ENCODE assay signal across 12 mouse cellular contexts in genomic region chr4:88781831-88782230, GRCm38 (mm10). TPM values are rescaled to one million over a fixed set of nuclear protein-coding genes. Genes with fewer than 3 reads are reported as not detected.
DNase-seq lines count a peak whose midpoint lies in the region; ATAC-seq and TF ChIP-seq lines count a peak whose summit lies in the region.
"Not testable (repeated sequence)": the region's sequence is repeated elsewhere in the genome, so short reads cannot be mapped to it uniquely, and the experiment has no call there.
"Had no signal": no experiment of that assay in that cellular context is flagged by ENCODE, and none has a peak within 500 bp of the region (broad histone marks: within the 10 kb centered on the region; RNA-seq: fewer than 3 reads in every experiment).

Gene Ifnz (plus strand): TSS chr4:88782131.

- H3K4me2 ChIP-seq in embryonic facial prominence, embryonic 14.5 days (ENCODE audit: low read depth, low read length) = peak within 1 kb of the TSS; percentile 36; the same call in 1 of the 2 replicates
- H3K4me2 ChIP-seq in hindbrain, embryonic 11.5 days (replicated peaks; ENCODE audit: low read depth, low read length) = peak within 1 kb of the TSS; percentile 28; the same call in 1 of the 2 replicates
- H3K4me2 ChIP-seq in intestine, postnatal 0 days (replicated peaks; ENCODE audit: low read depth) = peak within 1 kb of the TSS; percentile 51
- H3K4me2 ChIP-seq in limb, embryonic 15.5 days = peak within 1 kb of the TSS; percentile 34
- peak within 1 kb of the TSS; percentile 51 for H3K4me2 ChIP-seq in lung, embryonic 15.5 days
- H3K4me2 ChIP-seq in midbrain, embryonic 16.5 days (ENCODE audit: low read length) = peak within 1 kb of the TSS; percentile 36; the same call in 1 of the 2 replicates
- H3K4me2 ChIP-seq in stomach, postnatal 0 days (replicated peaks; ENCODE audit: low read depth) = 0 out of 2 replicates have a peak within 1 kb of the TSS, but pooled peaks have one; percentile 29

- TF ChIP-seq CTCF in gastrocnemius, adult 2 months (IDR thresholded peaks at IDR 0.05); intestine, postnatal 0 days (IDR thresholded peaks at IDR 0.05; ENCODE audit: low read depth); stomach, postnatal 0 days (IDR thresholded peaks at IDR 0.05; ENCODE audit: low read depth): not testable (repeated sequence)

- not testable (repeated sequence) for H3K36me3 ChIP-seq in embryonic facial prominence, embryonic 14.5 days (ENCODE audit: control insufficient read depth, insufficient read depth, low read length); hindbrain, embryonic 11.5 days (ENCODE audit: control insufficient read depth, insufficient read depth, low read length); intestine, postnatal 0 days (ENCODE audit: control insufficient read depth, insufficient read depth); limb, embryonic 15.5 days; lung, embryonic 15.5 days; midbrain, embryonic 16.5 days (ENCODE audit: control insufficient read depth, insufficient read depth, low read length); stomach, postnatal 0 days (ENCODE audit: control insufficient read depth, insufficient read depth, low read length)

- H3K4me1 ChIP-seq in embryonic facial prominence, embryonic 14.5 days (ENCODE audit: control insufficient read depth, insufficient read depth, low read length); hindbrain, embryonic 11.5 days (replicated peaks; ENCODE audit: control insufficient read depth, insufficient read depth, low read length); intestine, postnatal 0 days (replicated peaks; ENCODE audit: control insufficient read depth, insufficient read depth, low read length); limb, embryonic 15.5 days; lung, embryonic 15.5 days; midbrain, embryonic 16.5 days (ENCODE audit: control insufficient read depth, insufficient read depth, low read length); stomach, postnatal 0 days (replicated peaks; ENCODE audit: control insufficient read depth, insufficient read depth): not testable (repeated sequence)

- H3K9ac ChIP-seq in embryonic facial prominence, embryonic 14.5 days (ENCODE audit: low read depth, low read length); hindbrain, embryonic 11.5 days (ENCODE audit: low read depth, low read length); intestine, postnatal 0 days (ENCODE audit: low read depth, low read length); limb, embryonic 15.5 days; lung, embryonic 15.5 days; midbrain, embryonic 16.5 days (ENCODE audit: low read depth, low read length); stomach, postnatal 0 days (ENCODE audit: low read length): not testable (repeated sequence)

- TF ChIP-seq EP300 in stomach, postnatal 0 days (optimal IDR thresholded peaks at IDR 0.05) = not testable (repeated sequence)

- DNase-seq in embryonic facial prominence, embryonic 14.5 days (ENCODE audit: low spot score); gastrocnemius, adult 2 months; hindbrain, embryonic 11.5 days (ENCODE audit: low spot score); stomach, postnatal 0 days (ENCODE audit: low spot score): not testable (repeated sequence)

- peak within 1 kb of the TSS; percentile 20; the same call in 1 of the 2 replicates for H3K4me3 ChIP-seq in embryonic facial prominence, embryonic 14.5 days (ENCODE audit: low read depth, low read length)
- peak within 1 kb of the TSS; percentile 57 for H3K4me3 ChIP-seq in gastrocnemius, adult 2 months
- not testable (repeated sequence) for H3K4me3 ChIP-seq in hindbrain, embryonic 11.5 days (ENCODE audit: low read depth, low read length); intestine, postnatal 0 days (ENCODE audit: low read depth, low read length); midbrain, embryonic 16.5 days (ENCODE audit: low read depth, low read length); stomach, postnatal 0 days (ENCODE audit: low read depth, low read length)
- peak within 1 kb of the TSS; percentile 24; the same call in 1 of the 2 replicates for H3K4me3 ChIP-seq in limb, embryonic 15.5 days
- H3K4me3 ChIP-seq in lung, embryonic 15.5 days = peak within 1 kb of the TSS; percentile 23; the same call in 1 of the 2 replicates

- not testable (repeated sequence) for H3K9me3 ChIP-seq in embryonic facial prominence, embryonic 14.5 days (ENCODE audit: control insufficient read depth, low read length); hindbrain, embryonic 11.5 days (ENCODE audit: control insufficient read depth, low read length); intestine, postnatal 0 days (ENCODE audit: control insufficient read depth); limb, embryonic 15.5 days; lung, embryonic 15.5 days; midbrain, embryonic 16.5 days (replicated peaks; ENCODE audit: control insufficient read depth, low read length, poor library complexity, severe bottlenecking); stomach, postnatal 0 days (ENCODE audit: control insufficient read depth, low read length)

- not testable (repeated sequence) for ATAC-seq in embryonic facial prominence, embryonic 14.5 days (ENCODE audit: low read depth); hindbrain, embryonic 11.5 days (ENCODE audit: low FRiP score); intestine, postnatal 0 days; limb, embryonic 15.5 days (ENCODE audit: insufficient number of reproducible peaks, low FRiP score, low TSS enrichment, low read depth); lung, embryonic 15.5 days (ENCODE audit: borderline replicate concordance, extremely low read depth, low FRiP score, low TSS enrichment); midbrain, embryonic 16.5 days; stomach, postnatal 0 days (ENCODE audit: low FRiP score, low TSS enrichment)

- H3K27me3 ChIP-seq in embryonic facial prominence, embryonic 14.5 days (replicated peaks; ENCODE audit: control insufficient read depth, insufficient read depth, low read length); hindbrain, embryonic 11.5 days (ENCODE audit: control insufficient read depth, insufficient read depth, low read length); intestine, postnatal 0 days (replicated peaks; ENCODE audit: control insufficient read depth, insufficient read depth, low read length); limb, embryonic 15.5 days; lung, embryonic 15.5 days; midbrain, embryonic 16.5 days (ENCODE audit: control insufficient read depth, insufficient read depth, low read depth, low read length); stomach, postnatal 0 days (ENCODE audit: control insufficient read depth, insufficient read depth, low read length): not testable (repeated sequence)

- H3K27ac ChIP-seq in embryonic facial prominence, embryonic 14.5 days (replicated peaks; ENCODE audit: low read depth, low read length); hindbrain, embryonic 11.5 days (ENCODE audit: low read depth, low read length); intestine, postnatal 0 days (ENCODE audit: low read depth, low read length); midbrain, embryonic 16.5 days (ENCODE audit: low read length); stomach, postnatal 0 days (replicated peaks): not testable (repeated sequence)
- H3K27ac ChIP-seq in gastrocnemius, adult 2 months = peak within 1 kb of the TSS; percentile 61; the same call in 1 of the 2 replicates
- peak within 1 kb of the TSS; percentile 65 for H3K27ac ChIP-seq in limb, embryonic 15.5 days
- H3K27ac ChIP-seq in lung, embryonic 15.5 days = peak within 1 kb of the TSS; percentile 75; the same call in 1 of the 2 replicates

- 30% methylated on average over 4 of the region's 7 CpGs for WGBS in embryonic facial prominence, embryonic 14.5 days
- WGBS in hindbrain, embryonic 11.5 days = 28% methylated on average over 4 of the region's 7 CpGs
- WGBS in intestine, postnatal 0 days = 24% methylated on average over 4 of the region's 7 CpGs
- 16% methylated on average over 5 of the region's 7 CpGs for WGBS in limb, embryonic 15.5 days
- 12% methylated on average over 4 of the region's 7 CpGs for WGBS in lung, embryonic 15.5 days
- 31% methylated on average over 4 of the region's 7 CpGs for WGBS in midbrain, embryonic 16.5 days
- WGBS in stomach, postnatal 0 days = 32% methylated on average over 4 of the region's 7 CpGs

- intact Hi-C loops in gastrocnemius, adult 2 months (cut with DNase I) = not testable (repeated sequence)

RNA-seq across cellular contexts. Expression of gene Ifnz, which starts in this region (rescaled TPM):
- polyA plus RNA-seq in embryonic facial prominence, embryonic 14.5 days (2014; fragmentation: Nextera tagmentation; extraction: Ambion mirVana) = 0.16 and 0.31 TPM in 2 replicates
- total RNA-seq in gastrocnemius, adult 2 months (2021) = not detected
- polyA plus RNA-seq in hindbrain, embryonic 11.5 days (2014; fragmentation: Nextera tagmentation; extraction: Ambion mirVana) = not detected in 2 replicates
- 0.18 TPM in 1 of 2 replicates, not detected in the other for polyA plus RNA-seq in intestine, postnatal 0 days (2015; fragmentation: Nextera tagmentation; extraction: Ambion mirVana)
- 0.26 and 0.37 TPM in 2 replicates for polyA plus RNA-seq in limb, embryonic 15.5 days (2015; fragmentation: Nextera tagmentation; extraction: Ambion mirVana)
- 0.66 TPM in 1 of 2 replicates, not detected in the other for polyA plus RNA-seq in lung, embryonic 15.5 days (2015; fragmentation: Nextera tagmentation; extraction: Ambion mirVana)
- not detected in 2 replicates for polyA plus RNA-seq in midbrain, embryonic 16.5 days (2015; fragmentation: Nextera tagmentation; extraction: Ambion mirVana)
- 0.25 and 0.47 TPM in 2 replicates for polyA plus RNA-seq in stomach, postnatal 0 days (2015; fragmentation: Nextera tagmentation; extraction: Ambion mirVana)
- total RNA-seq: adrenal gland, postnatal 14 days; gastrocnemius, postnatal 25 days; heart, postnatal 10 days; megakaryocyte, adult 5-6 weeks had no signal
